ENCODE assay signal across 1 mouse cellular context in the genomic region with DNA sequence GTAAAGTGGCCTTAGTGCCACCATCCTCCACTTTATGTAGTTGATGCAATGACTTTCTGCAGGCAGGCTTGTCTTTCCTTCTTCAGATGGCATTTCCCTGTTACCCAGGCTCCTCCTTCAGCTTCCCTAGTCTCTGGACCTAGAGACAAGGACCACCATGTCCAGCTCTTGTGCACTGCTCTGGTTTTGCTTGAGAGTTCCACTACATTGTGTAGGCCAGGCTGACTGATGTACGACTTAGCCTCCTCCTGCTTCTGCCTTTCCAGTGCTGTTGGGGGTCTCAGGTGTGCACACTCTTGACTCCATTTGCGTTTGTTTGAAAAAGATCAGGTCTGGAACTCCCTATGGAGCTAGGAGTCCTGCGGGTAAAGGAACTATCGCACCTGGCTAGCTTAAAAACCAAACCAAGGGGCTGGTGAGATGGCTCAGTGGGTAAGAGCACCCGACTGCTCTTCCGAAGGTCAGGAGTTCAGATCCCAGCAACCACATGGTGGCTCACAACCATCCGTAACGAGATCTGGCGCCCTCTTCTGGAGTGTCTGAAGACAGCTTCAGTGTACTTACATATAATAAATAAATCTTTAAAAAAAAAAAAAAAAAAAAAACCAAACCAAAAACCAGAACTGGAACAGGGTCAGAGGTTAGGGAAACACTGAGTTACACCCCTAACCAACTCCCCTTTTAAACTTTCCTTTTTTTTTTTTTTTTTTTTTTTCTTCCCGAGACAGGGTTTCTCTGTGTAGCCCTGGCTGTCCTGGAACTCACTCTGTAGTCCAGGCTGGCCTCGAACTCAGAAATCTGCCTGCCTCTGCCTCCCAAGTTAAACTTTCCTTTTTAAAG.
TF ChIP-seq lines count a peak whose summit lies in the region.

No protein-coding gene starts in this region.

TF ChIP-seq in MEL, 35 proteins besides CTCF, POLR2A, EP300 and RAD21:
- 0 out of 2 replicates have a peak, but pooled peaks have one; percentile 6 for TF ChIP-seq ZNF384 (IDR thresholded peaks at IDR 0.05; ENCODE audit: low read depth, low read length)
